Mouse (Mus musculus) gastrocnemius, postnatal 4 days (tissue): ENCODE results near the gene Hnrnpul2. TPM values are rescaled to one million over a fixed set of nuclear protein-coding genes. Genes with fewer than 3 reads are reported as not detected.

Experiments
- DNase-seq, 2 experiments: peaks; one replicate each; pipeline ENCODE4 v3.0.0; 2021 to 2022; ENCODE audit warnings: low spot score in 2 of 2, mixed read lengths in 2 of 2
- long read RNA-seq, 2 experiments: library from polyadenylated mRNA; stranded (forward); transcript quantifications; one replicate each; pipeline ENCODE4 v2.0.0; 2021
- total RNA-seq, 2 experiments: library from RNA; stranded (reverse); gene quantifications; 2 replicates each; pipeline ENCODE4 v1.2.3; 2021

The Hnrnpul2 gene
- 10 to 100 TPM; 61.3 to 71.0 TPM for total RNA-seq
- long read RNA-seq, experiment 1, full-length matches to known transcripts, result 1 of 2 reads
- long read RNA-seq, experiment 1, partial matches to known transcripts, result 1 of 2 reads
- long read RNA-seq, experiment 1, other reads (novel, unspliced or antisense), result 0 of 2 reads
- long read RNA-seq, experiment 2, full-length matches to known transcripts, result 1 of 19 reads
- long read RNA-seq, experiment 2, partial matches to known transcripts, result 18 of 19 reads
- long read RNA-seq, experiment 2, other reads (novel, unspliced or antisense), result 0 of 19 reads

DNA sequence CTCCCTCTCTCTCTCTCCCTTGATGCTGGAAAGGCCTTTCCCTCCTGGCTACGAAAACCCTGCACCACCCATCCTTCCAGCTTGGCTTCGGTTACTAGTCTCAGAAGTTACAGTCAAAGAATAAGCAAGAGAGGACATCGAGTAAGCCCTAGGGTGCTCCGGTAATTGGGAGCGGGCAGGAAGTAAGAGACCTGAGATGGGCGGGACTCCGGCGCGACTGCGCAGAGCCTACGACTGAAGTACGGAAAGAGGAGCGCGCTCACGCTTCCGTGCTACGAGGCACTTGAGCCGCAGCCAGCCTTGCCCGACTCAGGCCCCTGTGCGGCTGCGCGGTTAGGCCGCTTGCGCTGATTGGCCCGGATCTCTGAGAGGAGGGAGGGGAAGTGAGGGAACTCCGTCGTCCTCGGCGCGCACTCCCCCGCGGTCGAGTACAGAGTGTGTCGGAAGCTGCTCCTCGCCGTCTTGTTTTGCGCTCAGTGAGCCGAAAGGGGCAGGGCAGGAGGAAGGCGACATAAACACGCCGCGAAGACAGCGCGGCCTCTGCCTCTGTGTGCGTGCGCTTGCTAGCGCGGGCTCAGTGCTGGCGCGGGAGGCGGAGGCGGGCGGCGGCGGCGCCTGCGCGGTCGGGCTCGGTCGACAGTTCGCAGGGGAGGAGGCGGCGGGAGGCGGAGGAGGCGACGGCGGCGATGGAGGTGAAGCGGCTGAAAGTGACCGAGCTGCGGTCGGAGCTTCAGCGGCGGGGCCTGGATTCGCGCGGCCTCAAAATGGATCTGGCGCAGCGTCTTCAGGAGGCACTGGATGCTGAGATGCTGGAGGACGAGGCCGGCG is at the start of gene Hnrnpul2:
Gene Hnrnpul2 (plus strand): TSS at position 415 of the 828 bp plus-strand sequence.
- peak; percentile 96 to 99 for DNase-seq

DNA sequence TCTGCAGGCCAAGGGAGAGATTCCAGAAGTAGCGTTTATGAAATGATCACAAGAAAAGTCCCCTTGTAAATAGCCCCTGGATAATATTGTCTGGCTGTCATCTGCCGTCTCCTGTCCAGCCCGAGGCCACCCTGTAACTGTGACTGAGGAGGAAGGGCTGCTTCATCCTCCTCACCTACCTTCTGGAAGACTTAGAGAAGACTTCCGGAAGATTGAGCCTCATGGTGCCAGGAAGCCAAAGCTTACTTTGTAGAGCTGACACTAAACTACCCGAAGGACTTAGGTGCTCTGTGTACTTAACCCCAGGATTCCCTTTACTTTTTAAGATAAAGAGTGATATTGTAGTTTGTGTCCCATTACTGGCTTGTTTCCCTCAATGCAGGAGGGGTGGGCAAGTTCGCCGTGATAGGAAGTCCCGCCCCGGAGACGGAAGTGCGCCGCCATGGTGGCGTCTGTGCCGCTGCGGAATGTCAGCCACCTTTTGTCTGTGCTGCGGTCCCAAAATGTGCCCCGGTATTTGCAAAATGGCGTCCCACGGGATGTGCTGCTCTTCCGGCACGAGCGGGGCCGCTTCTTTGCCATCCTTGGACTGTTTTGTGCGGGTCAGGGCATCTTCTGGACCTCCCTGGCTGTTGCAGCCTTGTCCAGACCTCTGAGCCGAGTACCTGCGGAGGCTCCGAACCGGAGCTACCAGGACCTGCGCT is 49.1 kb upstream of the Hnrnpul2 start, which contains the start of gene Tmem223:
Gene Tmem223 (plus strand): TSS at position 430 of the 704 bp plus-strand sequence.
- DNase-seq, result peak; percentile 63 to 79

DNA sequence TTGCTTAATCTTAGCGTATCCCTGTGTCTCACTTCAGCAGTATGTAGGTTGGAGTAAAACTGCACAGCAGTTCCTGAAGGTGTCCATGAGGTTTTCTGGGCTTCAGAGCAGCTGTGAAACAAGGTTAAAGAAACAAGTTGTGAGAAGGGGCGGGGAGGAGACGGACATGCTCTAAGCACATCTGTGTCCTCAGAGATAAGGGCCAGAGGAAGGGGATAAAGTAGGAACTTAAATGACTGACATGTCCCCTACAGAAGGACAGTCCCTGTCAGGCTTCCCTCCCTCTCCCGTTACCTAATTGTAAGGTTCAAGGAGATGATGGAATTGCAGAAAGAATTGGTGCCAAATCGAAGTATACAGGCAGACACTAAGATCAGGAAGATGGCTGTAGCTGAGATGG is 46.8 kb upstream of the Hnrnpul2 start:
- no peak for DNase-seq

DNA sequence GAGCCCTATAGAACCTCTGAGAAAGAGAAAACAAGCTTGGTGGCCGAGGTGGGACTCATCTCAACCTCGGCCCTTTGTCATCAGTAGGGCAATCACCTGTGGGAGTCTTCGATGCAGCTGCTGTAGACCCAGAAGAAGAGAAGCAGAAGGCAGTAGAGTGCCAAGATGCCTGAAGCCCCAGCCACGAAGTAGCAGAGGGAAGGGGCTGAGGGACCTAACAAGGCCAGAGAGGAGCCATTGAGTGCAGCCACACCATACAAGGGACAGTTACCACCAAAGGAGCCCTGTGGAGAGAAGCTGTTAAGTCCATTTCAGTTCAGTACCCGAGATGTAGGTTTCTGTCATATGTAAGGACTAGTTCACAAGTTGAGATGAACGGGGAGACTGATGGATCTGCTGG is 46.4 kb upstream of the Hnrnpul2 start:
- no peak for DNase-seq

GRCm38 (mm10) chr19:8774086-8774835 is 45.5 kb upstream of the Hnrnpul2 start, which contains the start of gene Tmem179b:
TSS of gene Tmem179b (minus strand) at chr19:8774467.
- peak; percentile 91 to 97 for DNase-seq

- DNase-seq, result no peak
These were observed 44.8 kb upstream of the Hnrnpul2 start for GRCm38 (mm10) chr19:8774951-8775421.

- DNase-seq, result peak; percentile 54 to 86
These were observed 33.6 kb upstream of the Hnrnpul2 start, which contains the start of gene Taf6l for GRCm38 (mm10) chr19:8786008-8786781. TSS of gene Taf6l (minus strand) at chr19:8786417.

- DNase-seq, result no peak
These were observed 31.3 kb upstream of the Hnrnpul2 start for GRCm38 (mm10) chr19:8788521-8788920.

DNA sequence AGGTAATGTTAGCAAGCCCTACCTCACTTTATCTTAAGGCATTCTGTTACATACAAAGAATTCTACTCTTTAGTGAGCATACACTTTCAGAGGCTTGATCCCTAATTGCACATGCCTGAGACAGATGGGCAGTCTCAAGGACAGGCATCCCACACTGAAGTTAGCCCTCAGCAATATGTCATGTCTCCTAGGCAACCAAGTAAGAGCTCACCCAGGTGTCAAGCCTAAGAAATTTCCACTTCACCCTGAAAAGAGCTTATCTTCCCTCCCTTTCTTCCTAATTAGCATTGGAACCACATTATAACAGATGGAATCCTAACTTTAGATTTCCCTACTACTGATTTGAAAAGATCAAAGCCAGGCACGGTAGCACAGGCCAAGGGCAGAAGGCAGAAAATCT is 30.6 kb upstream of the Hnrnpul2 start:
- DNase-seq, result no peak

GRCm38 (mm10) chr19:8790171-8790570 is 29.6 kb upstream of the Hnrnpul2 start:
- no peak for DNase-seq

GRCm38 (mm10) chr19:8798264-8798946 is 21.4 kb upstream of the Hnrnpul2 start, which contains the start of gene Polr2g:
TSS of gene Polr2g (minus strand) at chr19:8798577.
- peak; percentile 79 to 86 for DNase-seq

DNA sequence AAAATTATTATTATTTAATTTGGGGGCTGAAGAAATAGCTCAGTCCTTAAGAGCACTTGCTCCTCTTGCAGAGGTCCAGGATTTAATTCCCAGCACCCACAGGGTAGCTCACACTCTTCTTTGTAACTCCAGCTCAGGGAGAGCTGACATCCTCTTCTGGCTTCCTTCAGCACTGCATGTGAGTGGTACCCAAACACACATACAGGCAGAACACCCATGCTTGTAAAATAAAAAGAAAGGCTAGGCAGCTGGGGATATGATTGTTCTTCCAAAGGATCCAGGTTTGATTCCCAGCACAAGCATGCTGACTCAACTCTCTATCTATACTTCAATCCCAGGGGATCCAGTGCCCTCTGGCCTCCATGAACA is 20.9 kb upstream of the Hnrnpul2 start:
- no peak for DNase-seq

- peak; percentile 72 to 88 for DNase-seq
These were observed 17.5 kb upstream of the Hnrnpul2 start, which contains the start of gene Zbtb3 for GRCm38 (mm10) chr19:8802130-8802821. TSS of gene Zbtb3 (plus strand) at chr19:8802555.

- DNase-seq, result no peak
These were observed 16.5 kb upstream of the Hnrnpul2 start for GRCm38 (mm10) chr19:8803204-8803780.

- no peak for DNase-seq
These were observed 15.7 kb upstream of the Hnrnpul2 start for GRCm38 (mm10) chr19:8803879-8804660.

DNA sequence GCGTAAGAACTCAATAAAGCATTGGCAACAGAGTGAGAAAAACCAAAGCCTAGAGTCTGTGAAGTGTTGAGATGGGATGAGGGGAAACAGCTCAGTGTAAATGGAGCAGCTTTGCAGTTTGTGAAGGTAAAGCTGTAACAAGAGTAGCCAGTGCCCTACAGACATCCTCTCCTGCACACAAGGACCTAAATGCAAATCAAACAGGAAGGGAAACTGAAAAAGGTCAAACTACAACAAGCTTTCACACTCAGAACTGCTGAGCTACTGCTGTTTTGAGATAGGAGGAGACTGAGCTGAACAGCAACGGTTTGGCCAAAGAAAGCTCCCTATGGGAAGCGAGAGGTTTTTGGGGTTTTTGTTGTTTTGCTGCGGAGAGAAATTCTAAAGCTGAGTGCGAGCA is 13.0 kb upstream of the Hnrnpul2 start:
- DNase-seq, result no peak

DNA sequence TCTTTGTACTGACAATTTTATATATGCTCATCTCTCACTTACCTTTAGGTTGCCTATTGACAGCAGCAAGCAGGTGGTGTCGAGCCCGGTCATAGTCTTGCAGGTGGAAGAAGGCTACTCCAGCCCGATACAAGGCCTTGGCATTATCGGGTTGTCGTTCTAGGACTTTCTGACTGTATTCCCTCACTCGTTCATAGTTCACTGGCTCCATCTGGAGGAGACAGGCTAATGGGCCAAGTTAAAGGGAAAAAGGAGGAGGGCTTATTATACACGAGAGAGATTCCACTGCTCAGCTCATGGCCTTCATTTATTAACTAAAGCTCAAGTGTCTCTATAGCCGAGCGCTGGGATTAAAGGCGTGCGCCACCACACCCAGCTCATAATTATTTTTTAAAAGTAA is 4.0 kb upstream of the Hnrnpul2 start:
- DNase-seq, result no peak
